Mouse (Mus musculus) cortical plate, adult 2 months (tissue): ENCODE measurements at regions not wholly inside any gene's neighbourhood (a gene's known extent, or its start where the extent isn't known, plus 50 kb on each side); places are given as distances from the start of the nearest gene placed in this dataset.
"Not testable (repeated sequence)": the region's sequence is repeated elsewhere in the genome, so short reads cannot be mapped to it uniquely, and the experiment has no call there.

Source experiments
- CTCF ChIP-seq: fragments of 200-500 bp; IDR thresholded peaks from 2 replicates; pipeline ENCODE4 v1.5.1; 2011; ENCODE audit warnings: mild to moderate bottlenecking, control low read depth, low read length; ENCODE audit not compliant: insufficient read depth; ENCODE audit errors: extremely low read depth
- POLR2A ChIP-seq: fragments of 200-500 bp; IDR thresholded peaks from 2 replicates; pipeline ENCODE4 v1.6.1; 2011; ENCODE audit warnings: mild to moderate bottlenecking, low read length, control low read depth; ENCODE audit not compliant: insufficient read depth; ENCODE audit errors: extremely low read depth

DNA sequence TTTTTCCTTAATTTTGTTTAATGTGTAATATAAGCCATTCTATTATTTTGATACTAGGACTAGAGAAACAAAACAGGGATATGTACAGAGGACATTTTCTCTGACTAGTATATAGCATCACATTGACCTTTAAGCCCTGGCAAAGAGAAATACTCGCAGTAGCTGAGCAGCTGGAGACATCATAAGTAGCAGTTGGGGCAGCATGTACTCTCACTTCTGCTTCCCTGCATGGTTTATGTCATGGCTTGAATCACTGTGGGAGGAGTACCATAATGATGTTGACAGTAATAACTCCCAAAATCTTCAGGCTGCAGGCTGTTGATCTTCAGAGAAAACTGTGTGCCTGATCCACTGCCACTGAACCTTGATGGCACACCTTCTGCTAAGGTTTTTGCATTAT lies 977.7 kb downstream of the Rpia start:
- not testable (repeated sequence) for TF ChIP-seq CTCF, POLR2A
